Mouse (Mus musculus) MEL (cell line): ENCODE data around the gene Oas2. TPM values are rescaled to one million over a fixed set of nuclear protein-coding genes. Genes with fewer than 3 reads are reported as not detected.

Experiments
- DNase-seq: peaks from one replicate; pipeline ENCODE4 v3.0.0; 2011; ENCODE audit warnings: low read depth, low spot score
- H3K27ac ChIP-seq: 2 replicates; pipeline ENCODE4 v1.5.1; 2012; ENCODE audit warnings: low read depth, mild to moderate bottlenecking, control low read depth, low read length, moderate library complexity; ENCODE audit not compliant: control insufficient read depth
- H3K27me3 ChIP-seq, 2 experiments: fragments of 150-350 bp in 1 of 2; sonication (generic) in 1 of 2; 2 replicates each; pipeline ENCODE4 v1.6.1; 2012; ENCODE audit warnings: low read length in 2 of 2, mild to moderate bottlenecking in 2 of 2, improper control_type of control experiment in 1 of 2, moderate library complexity in 1 of 2; ENCODE audit not compliant: insufficient read depth in 2 of 2, control insufficient read depth in 1 of 2
- H3K36me3 ChIP-seq, 2 experiments: 2 replicates each; pipeline ENCODE4 v1.6.1; 2012 to 2014; ENCODE audit warnings: low read length in 2 of 2, improper control_type of control experiment in 1 of 2, inconsistent platforms in 1 of 2, mild to moderate bottlenecking in 1 of 2; ENCODE audit not compliant: insufficient read depth in 2 of 2, control insufficient read depth in 1 of 2
- H3K4me1 ChIP-seq, 2 experiments: fragments of 150-350 bp in 1 of 2; sonication (generic) in 1 of 2; 2 replicates each; pipeline ENCODE4 v1.6.1; 2012; ENCODE audit warnings: low read length in 2 of 2, improper control_type of control experiment in 1 of 2, mild to moderate bottlenecking in 1 of 2; ENCODE audit not compliant: insufficient read depth in 2 of 2, control insufficient read depth in 1 of 2
- H3K4me3 ChIP-seq, 2 experiments: fragments of 150-350 bp in 1 of 2; sonication (generic) in 1 of 2; 2 replicates each; pipeline ENCODE4 v1.5.1; 2012; ENCODE audit warnings: low read depth in 2 of 2, low read length in 2 of 2, mild to moderate bottlenecking in 2 of 2, moderate library complexity in 2 of 2, control low read depth in 1 of 2, improper control_type of control experiment in 1 of 2; ENCODE audit not compliant: control insufficient read depth in 1 of 2, insufficient read depth in 1 of 2
- H3K79me2 ChIP-seq: 2 replicates; pipeline ENCODE4 v1.6.1; 2012; ENCODE audit warnings: mild to moderate bottlenecking, low read length, moderate library complexity; ENCODE audit not compliant: control insufficient read depth, poor library complexity, insufficient read depth
- H3K9ac ChIP-seq: 2 replicates; pipeline ENCODE4 v1.6.1; 2012; ENCODE audit warnings: low read depth, mild to moderate bottlenecking, control low read depth, low read length, moderate library complexity; ENCODE audit not compliant: control insufficient read depth, poor library complexity, severe bottlenecking
- H3K9me3 ChIP-seq: fragments of 150-350 bp; sonication (generic); replicated peaks from 2 replicates; pipeline ENCODE4 v1.6.1; 2012; ENCODE audit warnings: mild to moderate bottlenecking, low read length, improper control_type of control experiment, moderate library complexity; ENCODE audit not compliant: insufficient read depth
- CHD1 ChIP-seq: IDR thresholded peaks from 2 replicates; pipeline ENCODE4 v1.6.1; 2012; ENCODE audit warnings: low read depth, mild to moderate bottlenecking, inconsistent platforms, low read length, improper control_type of control experiment
- CTCF ChIP-seq, 3 experiments: IDR thresholded peaks in 2 of 3; conservative IDR thresholded peaks in 1 of 3; 2 replicates each; pipeline ENCODE4 v1.5.1; 2011 to 2012; ENCODE audit warnings: low read length in 3 of 3, low read depth in 2 of 3, mild to moderate bottlenecking in 2 of 3, improper control_type of control experiment in 1 of 3, inconsistent platforms in 1 of 3, mixed read lengths in 1 of 3, moderate library complexity in 1 of 3; ENCODE audit not compliant: control insufficient read depth in 1 of 3, insufficient read depth in 1 of 3, poor library complexity in 1 of 3, severe bottlenecking in 1 of 3
- GATA1 ChIP-seq: IDR thresholded peaks from 2 replicates; pipeline ENCODE4 v1.6.1; 2011; ENCODE audit warnings: low read depth, low read length, improper control_type of control experiment
- KAT2A ChIP-seq: conservative IDR thresholded peaks from 2 replicates; pipeline ENCODE4 v1.6.1; 2012; ENCODE audit warnings: low read depth, low read length, improper control_type of control experiment, inconsistent platforms
- TCF12 ChIP-seq: IDR thresholded peaks from 2 replicates; pipeline ENCODE4 v1.6.1; 2014; ENCODE audit warnings: low read depth, mild to moderate bottlenecking, inconsistent platforms, low read length, improper control_type of control experiment, moderate library complexity
- polyA plus RNA-seq, 2 experiments: library from polyadenylated mRNA; stranded (reverse) in 1 of 2; unstranded in 1 of 2; fragments of >175 nt in 1 of 2; fragments of >200 nt in 1 of 2; gene quantifications; 2 replicates each; pipeline versions ENCODE4 v1.2.1 to v1.2.4; 2012; ENCODE audit warnings: low replicate concordance in 2 of 2, low read depth in 1 of 2; ENCODE audit not compliant: insufficient read length in 2 of 2, insufficient read depth in 1 of 2, missing spikeins in 1 of 2
- total RNA-seq: library from RNA; depleted of rRNA; stranded (reverse); fragments of 300-350 nt; gene quantifications from 2 replicates; pipeline ENCODE4 v1.2.3, GENCODE M21; 2012; rRNA removed

Gene Oas2
- total and polyA plus RNA-seq, 3 experiments = 0.96 to 5.2 TPM; not detected in 1

DNA sequence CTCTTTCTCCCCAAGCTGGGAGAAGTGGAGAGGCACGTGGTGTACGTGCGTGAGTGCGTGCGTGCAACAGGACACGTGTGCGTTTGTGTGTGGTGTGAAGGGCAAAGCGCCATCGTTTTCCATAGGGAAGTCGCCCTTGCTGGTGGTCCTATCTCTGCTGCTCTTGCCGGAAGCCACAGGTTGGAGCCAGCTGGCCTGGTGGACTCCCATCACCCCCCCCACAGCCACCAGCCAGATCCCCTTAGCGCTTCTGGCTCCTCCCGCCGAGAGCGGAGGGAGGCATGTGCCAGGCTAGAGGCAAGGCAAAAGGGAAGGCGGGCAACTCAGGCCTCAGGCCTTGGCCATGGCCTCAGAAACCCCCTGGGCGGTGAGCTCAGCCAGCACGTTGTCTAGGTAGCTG lies 68.7 kb downstream of the Oas2 start:
- Histone ChIP-seq H3K36me3 (no peaks in the 10 kb centered on the region), H3K27me3 (no peaks in the 10 kb centered on the region), H3K4me3 (no peak overlapping the region), H3K9me3 (no peaks in the 10 kb centered on the region), H3K27ac (no peak overlapping the region), H3K4me1 (no peaks in the 10 kb centered on the region), H3K9ac (no peak overlapping the region), H3K79me2 (no peaks in the 10 kb centered on the region)
- no peak for DNase-seq
- TF ChIP-seq GATA1 = no peak
- TF ChIP-seq TCF12 = no peak
- TF ChIP-seq KAT2A = no peak
- no peak for TF ChIP-seq CHD1
- no peak for TF ChIP-seq CTCF (IDR thresholded peaks at IDR 0.05 in 2 of 3, conservative IDR thresholded peaks at IDR 0.05 in 1 of 3; ENCODE audit: control insufficient read depth in 1 of 3, insufficient read depth in 1 of 3, low read depth in 2 of 3, low read length in 3 of 3, poor library complexity in 1 of 3, severe bottlenecking in 1 of 3)

Other genes with a start within 250 kb of the Oas2 start
- gene Plbd2, start 246.2 kb downstream of the Oas2 start, total RNA-seq = 9.2 and 10.1 TPM in 2 replicates
- gene Plbd2, start 246.2 kb downstream of the Oas2 start, polyA plus RNA-seq = 10 to 100 TPM in 1 of 2 experiments, not detected in 1; 30.5 TPM
- 2.3 and 2.7 TPM in 2 replicates for gene Slc8b1, start 238.7 kb downstream of the Oas2 start, total RNA-seq
- 1 to 10 TPM in 1 of 2 experiments, not detected in 1; 5.9 TPM for gene Slc8b1, start 238.7 kb downstream of the Oas2 start, polyA plus RNA-seq
- gene Tpcn1, start 161.2 kb downstream of the Oas2 start, total RNA-seq = 11.0 and 11.3 TPM in 2 replicates
- 10 to 100 TPM in 1 of 2 experiments, not detected in 1; 43.2 TPM for gene Tpcn1, start 161.2 kb downstream of the Oas2 start, polyA plus RNA-seq
- 0.62 and 1.1 TPM in 2 replicates for gene Iqcd, start 160.8 kb downstream of the Oas2 start, total RNA-seq
- 1 to 10 TPM in 1 of 2 experiments, not detected in 1; 2.2 TPM for gene Iqcd, start 160.8 kb downstream of the Oas2 start, polyA plus RNA-seq
- gene Rita1, start 137.3 kb downstream of the Oas2 start, total RNA-seq = 14.0 and 18.1 TPM in 2 replicates
- 10 to 100 TPM in 1 of 2 experiments, not detected in 1; 22.1 TPM for gene Rita1, start 137.3 kb downstream of the Oas2 start, polyA plus RNA-seq
- 73.8 and 74.8 TPM in 2 replicates for gene Ddx54, start 137.1 kb downstream of the Oas2 start, total RNA-seq
- 10 to 100 TPM in 1 of 2 experiments, not detected in 1; 99.9 TPM for gene Ddx54, start 137.1 kb downstream of the Oas2 start, polyA plus RNA-seq
- not detected in 2 replicates for gene Cfap73, start 115.6 kb downstream of the Oas2 start, total RNA-seq
- gene Cfap73, start 115.6 kb downstream of the Oas2 start, polyA plus RNA-seq = under 1 TPM in 1 of 2 experiments, not detected in 1; 0.25 TPM
- 0.26 and 0.69 TPM in 2 replicates for gene Rasal1, start 101.0 kb downstream of the Oas2 start, total RNA-seq
- 1 to 10 TPM in 1 of 2 experiments, not detected in 1; 4.5 TPM for gene Rasal1, start 101.0 kb downstream of the Oas2 start, polyA plus RNA-seq
- 0.12 and 0.13 TPM in 2 replicates for gene Dtx1, start 37.9 kb downstream of the Oas2 start, total RNA-seq
- gene Dtx1, start 37.9 kb downstream of the Oas2 start, polyA plus RNA-seq = under 1 TPM in 1 of 2 experiments, not detected in 1; 0.63 TPM
- gene Oas3, start 27.8 kb upstream of the Oas2 start, total RNA-seq = 1.6 and 1.9 TPM in 2 replicates
- gene Oas3, start 27.8 kb upstream of the Oas2 start, polyA plus RNA-seq = 1 to 10 TPM in 1 of 2 experiments, not detected in 1; 4.0 TPM
- gene Oas1e, start 45.7 kb upstream of the Oas2 start, total RNA-seq = not detected in 2 replicates
- not detected for gene Oas1e, start 45.7 kb upstream of the Oas2 start, polyA plus RNA-seq
- 0.65 and 0.85 TPM in 2 replicates for gene Oas1c, start 62.7 kb upstream of the Oas2 start, total RNA-seq
- 1 to 10 TPM in 1 of 2 experiments, not detected in 1; 1.8 TPM for gene Oas1c, start 62.7 kb upstream of the Oas2 start, polyA plus RNA-seq
- not detected in 2 replicates for gene Oas1f, start 97.5 kb upstream of the Oas2 start, total RNA-seq
- not detected for gene Oas1f, start 97.5 kb upstream of the Oas2 start, polyA plus RNA-seq
- gene Oas1h, start 111.6 kb upstream of the Oas2 start, total RNA-seq = not detected in 2 replicates
- not detected for gene Oas1h, start 111.6 kb upstream of the Oas2 start, polyA plus RNA-seq
- not detected in 2 replicates for gene Oas1g, start 137.8 kb upstream of the Oas2 start, total RNA-seq
- not detected for gene Oas1g, start 137.8 kb upstream of the Oas2 start, polyA plus RNA-seq
- gene Oas1a, start 157.7 kb upstream of the Oas2 start, total RNA-seq = 0.15 TPM in 1 of 2 replicates, not detected in the other
- gene Oas1a, start 157.7 kb upstream of the Oas2 start, polyA plus RNA-seq = under 1 TPM in 1 of 2 experiments, not detected in 1; 0.17 TPM
- gene Oas1d, start 164.7 kb upstream of the Oas2 start, total RNA-seq = not detected in 2 replicates
- gene Oas1d, start 164.7 kb upstream of the Oas2 start, polyA plus RNA-seq = not detected